Mouse (Mus musculus): ENCODE measurements around the gene Ccdc162. TPM values are rescaled to one million over a fixed set of nuclear protein-coding genes. Genes with fewer than 3 reads are reported as not detected.

Ccdc162 gene
- polyA plus RNA-seq, 1 experiment = 4.3 TPM

GRCm38 (mm10) chr10:41746554-41746953, 30.1 kb upstream of the Ccdc162 start:
- H3K27ac ChIP-seq (ENCODE audit: control insufficient read depth, insufficient read depth, low read depth, low read length, poor library complexity) = no peak overlapping the region
- H3K4me3 ChIP-seq (replicated peaks; ENCODE audit: control insufficient read depth, low read depth, low read length) = no peak overlapping the region
- H3K4me1 ChIP-seq (ENCODE audit: control insufficient read depth, insufficient read depth, low read length) = no peaks in the 10 kb centered on the region
- WGBS = 88% methylated on average over 5 of the region's 5 CpGs
- no peak for TF ChIP-seq POLR2A (IDR thresholded peaks at IDR 0.05; ENCODE audit: borderline replicate concordance, control insufficient read depth, low read depth, low read length)
- no peak for TF ChIP-seq CTCF (IDR thresholded peaks at IDR 0.05; ENCODE audit: control insufficient read depth, insufficient read depth, low read length)

- Histone ChIP-seq H3K4me3 (replicated peaks; ENCODE audit: control insufficient read depth, low read depth, low read length) (no peak overlapping the region), H3K4me1 (ENCODE audit: control insufficient read depth, insufficient read depth, low read length) (no peaks in the 10 kb centered on the region), H3K27ac (ENCODE audit: control insufficient read depth, insufficient read depth, low read depth, low read length, poor library complexity) (no peak overlapping the region)
- no peak for TF ChIP-seq POLR2A (IDR thresholded peaks at IDR 0.05; ENCODE audit: borderline replicate concordance, control insufficient read depth, low read depth, low read length)
- TF ChIP-seq CTCF (IDR thresholded peaks at IDR 0.05; ENCODE audit: control insufficient read depth, insufficient read depth, low read length) = no peak
- WGBS = 89% methylated on average over 4 of the region's 4 CpGs
Observed at GRCm38 (mm10) chr10:41744006-41744405, 27.6 kb upstream of the Ccdc162 start.

- Histone ChIP-seq H3K27ac (ENCODE audit: control insufficient read depth, insufficient read depth, low read depth, low read length, poor library complexity) (no peak overlapping the region), H3K4me3 (replicated peaks; ENCODE audit: control insufficient read depth, low read depth, low read length) (no peak overlapping the region), H3K4me1 (ENCODE audit: control insufficient read depth, insufficient read depth, low read length) (no peaks in the 10 kb centered on the region)
- whole genome bisulfite sequencing = 76% methylated on average over 2 of the region's 2 CpGs
- TF ChIP-seq POLR2A (IDR thresholded peaks at IDR 0.05; ENCODE audit: borderline replicate concordance, control insufficient read depth, low read depth, low read length) (no peak), CTCF (IDR thresholded peaks at IDR 0.05; ENCODE audit: control insufficient read depth, insufficient read depth, low read length) (no peak)
Observed at GRCm38 (mm10) chr10:41740221-41740620, 23.8 kb upstream of the Ccdc162 start.

GRCm38 (mm10) chr10:41737245-41737644, 20.8 kb upstream of the Ccdc162 start:
- TF ChIP-seq CTCF (IDR thresholded peaks at IDR 0.05; ENCODE audit: control insufficient read depth, insufficient read depth, low read length) (no peak), POLR2A (IDR thresholded peaks at IDR 0.05; ENCODE audit: borderline replicate concordance, control insufficient read depth, low read depth, low read length) (peak; percentile 16; the same call in 1 of the 2 replicates)
- no peak overlapping the region for H3K4me3 ChIP-seq (replicated peaks; ENCODE audit: control insufficient read depth, low read depth, low read length)
- no peaks in the 10 kb centered on the region for H3K4me1 ChIP-seq (ENCODE audit: control insufficient read depth, insufficient read depth, low read length)
- WGBS = 96% methylated on average over 16 of the region's 16 CpGs
- no peak overlapping the region for H3K27ac ChIP-seq (ENCODE audit: control insufficient read depth, insufficient read depth, low read depth, low read length, poor library complexity)

- TF ChIP-seq CTCF (IDR thresholded peaks at IDR 0.05; ENCODE audit: control insufficient read depth, insufficient read depth, low read length) = no peak
- no peak for TF ChIP-seq POLR2A (IDR thresholded peaks at IDR 0.05; ENCODE audit: borderline replicate concordance, control insufficient read depth, low read depth, low read length)
- Histone ChIP-seq H3K4me1 (ENCODE audit: control insufficient read depth, insufficient read depth, low read length) (no peaks in the 10 kb centered on the region; the same call in 1 of the 2 replicates), H3K4me3 (replicated peaks; ENCODE audit: control insufficient read depth, low read depth, low read length) (no peak overlapping the region), H3K27ac (ENCODE audit: control insufficient read depth, insufficient read depth, low read depth, low read length, poor library complexity) (no peak overlapping the region)
- WGBS = 89% methylated on average over 6 of the region's 6 CpGs
Observed at GRCm38 (mm10) chr10:41735398-41735797, 19.0 kb upstream of the Ccdc162 start.

- Histone ChIP-seq H3K27ac (ENCODE audit: control insufficient read depth, insufficient read depth, low read depth, low read length, poor library complexity) (no peak overlapping the region), H3K4me1 (ENCODE audit: control insufficient read depth, insufficient read depth, low read length) (no peaks in the 10 kb centered on the region; the same call in 1 of the 2 replicates), H3K4me3 (replicated peaks; ENCODE audit: control insufficient read depth, low read depth, low read length) (no peak overlapping the region)
- no peak for TF ChIP-seq CTCF (IDR thresholded peaks at IDR 0.05; ENCODE audit: control insufficient read depth, insufficient read depth, low read length)
- no peak for TF ChIP-seq POLR2A (IDR thresholded peaks at IDR 0.05; ENCODE audit: borderline replicate concordance, control insufficient read depth, low read depth, low read length)
- 93% methylated on average over 3 of the region's 3 CpGs for WGBS
Observed at GRCm38 (mm10) chr10:41733214-41733613, 16.8 kb upstream of the Ccdc162 start.

GRCm38 (mm10) chr10:41731932-41732331, 15.5 kb upstream of the Ccdc162 start:
- Histone ChIP-seq H3K4me1 (ENCODE audit: control insufficient read depth, insufficient read depth, low read length) (no peaks in the 10 kb centered on the region; the same call in 1 of the 2 replicates), H3K27ac (ENCODE audit: control insufficient read depth, insufficient read depth, low read depth, low read length, poor library complexity) (no peak overlapping the region), H3K4me3 (replicated peaks; ENCODE audit: control insufficient read depth, low read depth, low read length) (no peak overlapping the region)
- WGBS = 88% methylated on average over 4 of the region's 4 CpGs
- TF ChIP-seq CTCF (IDR thresholded peaks at IDR 0.05; ENCODE audit: control insufficient read depth, insufficient read depth, low read length) = no peak
- TF ChIP-seq POLR2A (IDR thresholded peaks at IDR 0.05; ENCODE audit: borderline replicate concordance, control insufficient read depth, low read depth, low read length) = no peak

- TF ChIP-seq CTCF (IDR thresholded peaks at IDR 0.05; ENCODE audit: control insufficient read depth, insufficient read depth, low read length) (no peak), POLR2A (IDR thresholded peaks at IDR 0.05; ENCODE audit: borderline replicate concordance, control insufficient read depth, low read depth, low read length) (no peak)
- WGBS = 89% methylated on average over 10 of the region's 10 CpGs
- no peak overlapping the region for H3K27ac ChIP-seq (ENCODE audit: control insufficient read depth, insufficient read depth, low read depth, low read length, poor library complexity)
- no peaks in the 10 kb centered on the region; the same call in 1 of the 2 replicates for H3K4me1 ChIP-seq (ENCODE audit: control insufficient read depth, insufficient read depth, low read length)
- H3K4me3 ChIP-seq (replicated peaks; ENCODE audit: control insufficient read depth, low read depth, low read length) = no peak overlapping the region
Observed at GRCm38 (mm10) chr10:41730746-41731145, 14.3 kb upstream of the Ccdc162 start.

- Histone ChIP-seq H3K27ac (ENCODE audit: control insufficient read depth, insufficient read depth, low read depth, low read length, poor library complexity) (no peak overlapping the region), H3K4me1 (ENCODE audit: control insufficient read depth, insufficient read depth, low read length) (no peaks in the 10 kb centered on the region; the same call in 1 of the 2 replicates), H3K4me3 (replicated peaks; ENCODE audit: control insufficient read depth, low read depth, low read length) (no peak overlapping the region)
- no peak for TF ChIP-seq CTCF (IDR thresholded peaks at IDR 0.05; ENCODE audit: control insufficient read depth, insufficient read depth, low read length)
- TF ChIP-seq POLR2A (IDR thresholded peaks at IDR 0.05; ENCODE audit: borderline replicate concordance, control insufficient read depth, low read depth, low read length) = no peak
- 92% methylated on average over 9 of the region's 9 CpGs for WGBS
Observed at GRCm38 (mm10) chr10:41726215-41726614, 9.8 kb upstream of the Ccdc162 start.
